Mouse (Mus musculus): Measurements from ENCODE around the gene Max.

Max gene

DNA sequence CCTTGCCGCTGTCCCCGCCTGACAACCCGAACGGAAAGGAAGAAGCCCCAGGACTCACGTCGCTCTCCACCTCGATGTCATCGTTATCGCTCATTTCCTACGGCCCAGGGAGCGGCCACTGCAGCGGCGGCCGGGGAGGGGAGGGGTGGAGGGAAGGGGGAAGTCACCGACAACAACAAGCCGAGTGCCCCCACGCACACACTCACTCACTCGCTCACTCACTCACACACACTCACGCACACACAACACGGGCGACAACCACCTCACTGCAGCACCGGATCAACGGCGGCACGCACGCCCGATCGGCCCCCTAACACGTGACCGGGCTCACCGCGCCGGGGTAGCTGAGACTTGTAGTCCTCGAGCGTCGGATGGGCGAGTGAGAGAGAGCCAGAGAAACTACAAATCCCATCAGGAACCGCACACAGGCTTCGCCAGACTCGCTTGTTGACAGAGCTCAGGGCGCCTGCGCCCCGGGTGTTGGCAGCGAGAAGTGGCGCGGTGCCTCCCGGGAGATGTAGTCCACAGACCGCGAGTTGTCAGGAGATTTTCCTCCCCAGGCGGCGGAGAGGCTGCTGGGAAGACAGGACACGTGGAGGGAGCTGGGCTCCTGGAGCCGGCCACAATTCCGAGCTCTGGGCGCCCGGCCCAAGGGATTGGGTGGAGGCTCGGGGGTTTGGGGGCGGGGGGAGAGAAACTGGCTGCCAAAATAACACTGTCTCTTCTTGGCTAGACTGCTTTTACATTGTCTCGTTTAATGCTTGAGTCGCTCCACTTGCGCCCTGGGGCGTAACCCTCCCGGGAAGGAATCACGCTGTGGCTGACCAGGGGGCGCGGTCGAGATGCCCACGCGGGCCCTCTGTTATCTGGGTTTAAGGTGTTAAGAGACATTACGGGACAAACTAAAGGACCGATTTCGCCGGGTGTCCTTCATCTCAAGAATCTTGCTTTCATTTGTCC is at the start of gene Max:
TSS of gene Max (minus strand) at position 270 of the 960 bp plus-strand sequence.
- DNase-seq (ENCODE audit: low spot score in 2 of 2), result peak; percentile 100

GRCm38 (mm10) chr12:77011092-77011720 is 49.2 kb upstream of the Max start:
- DNase-seq (ENCODE audit: low spot score in 2 of 2), result no peak

- DNase-seq (ENCODE audit: low spot score in 2 of 2), result no peak
These were observed 47.4 kb upstream of the Max start for GRCm38 (mm10) chr12:77009202-77010030.

DNA sequence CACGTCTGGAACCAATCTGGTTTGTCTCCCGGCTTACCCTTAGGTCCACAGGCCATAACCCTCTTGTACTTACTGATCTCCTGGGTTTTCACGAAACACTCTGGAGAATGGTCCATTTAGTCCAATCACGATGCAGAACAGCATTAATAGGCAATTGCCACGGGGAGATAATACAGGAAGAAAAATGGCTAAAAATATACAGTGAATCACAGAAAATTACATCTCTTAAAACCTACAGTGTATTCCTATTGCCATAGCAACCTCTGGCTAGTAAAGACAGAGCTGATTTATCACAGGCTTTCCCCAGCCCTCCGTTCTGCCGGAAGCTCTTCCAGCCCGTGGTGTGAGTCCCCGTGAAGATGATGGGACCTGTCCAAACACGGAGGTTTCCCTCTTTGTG is 42.9 kb upstream of the Max start:
- peak in 1 of 2 experiments; percentile 46 for DNase-seq (ENCODE audit: low spot score in 2 of 2)

- DNase-seq (ENCODE audit: low spot score in 2 of 2), result no peak
These were observed 40.7 kb upstream of the Max start for GRCm38 (mm10) chr12:77002551-77003228.

DNA sequence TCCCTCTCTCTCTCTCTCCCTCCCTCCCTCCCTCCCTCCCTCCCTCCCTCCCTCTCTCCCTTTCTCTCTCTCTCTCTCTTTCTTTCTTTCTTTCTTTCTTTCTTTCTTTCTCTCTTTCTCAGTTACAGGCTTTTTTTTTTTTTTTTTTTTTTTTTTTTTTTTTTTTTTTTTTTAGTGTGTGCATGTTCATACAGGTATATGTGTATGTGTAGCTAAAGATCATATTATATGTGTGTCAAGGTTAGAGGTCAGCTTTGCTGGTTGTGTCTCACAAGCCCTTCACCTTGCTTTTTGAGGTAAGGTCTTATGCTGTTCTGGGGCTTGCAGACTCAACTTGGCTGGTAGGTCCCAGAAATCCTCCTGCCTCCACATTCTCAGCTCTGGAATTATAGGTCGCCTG is 39.3 kb upstream of the Max start:
- DNase-seq (ENCODE audit: low spot score in 2 of 2), result no peak

DNA sequence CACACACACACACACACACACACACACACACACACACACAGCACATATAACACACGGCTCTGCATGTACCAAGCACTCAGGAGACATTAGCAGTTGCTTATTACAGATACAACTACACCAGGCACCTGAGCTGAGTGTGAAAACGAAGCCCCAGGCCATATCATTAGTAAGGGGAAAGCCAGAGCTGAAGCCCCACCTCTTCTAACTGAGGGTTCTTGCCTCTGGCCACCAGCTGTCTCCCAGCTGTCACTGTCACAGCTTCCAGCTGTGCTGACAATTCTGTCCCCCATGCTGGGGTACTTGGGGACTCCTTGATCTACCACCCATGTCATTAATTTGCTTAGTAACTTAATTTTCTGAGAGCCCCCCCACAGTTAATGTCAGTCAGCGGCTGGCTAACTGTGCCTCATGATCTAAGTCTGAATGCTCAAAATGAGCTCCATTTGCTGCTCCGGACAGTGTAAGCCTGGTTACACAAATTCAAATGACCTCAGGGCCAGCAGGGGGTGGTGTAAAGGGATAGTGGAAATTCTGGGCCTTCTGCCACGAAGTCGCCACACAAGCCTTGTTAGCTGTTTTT is 38.8 kb upstream of the Max start:
- peak in 1 of 2 experiments; percentile 55 for DNase-seq (ENCODE audit: low spot score in 2 of 2)

GRCm38 (mm10) chr12:77000096-77000704 is 38.2 kb upstream of the Max start:
- DNase-seq (ENCODE audit: low spot score in 2 of 2), result peak; percentile 81 to 84

DNA sequence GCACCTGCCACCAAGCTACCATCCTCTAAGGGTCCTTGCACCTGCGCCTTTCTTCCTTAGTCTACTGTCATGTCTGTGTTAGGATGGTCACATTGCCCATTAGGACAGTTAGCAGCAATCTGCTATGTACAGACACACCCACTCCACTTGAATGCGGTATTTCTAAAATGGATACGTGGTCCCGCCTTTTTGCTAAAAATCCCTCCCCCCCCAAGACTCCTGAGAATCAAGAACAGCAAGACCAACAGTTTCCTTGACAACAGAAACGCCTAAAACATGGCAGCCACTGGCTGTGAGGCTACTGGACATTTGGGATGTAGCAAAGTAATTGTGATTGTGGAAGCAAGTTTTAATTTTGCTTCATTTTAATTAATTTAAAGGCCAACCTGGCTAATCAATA is 32.8 kb upstream of the Max start:
- no peak for DNase-seq (ENCODE audit: low spot score in 2 of 2)

DNA sequence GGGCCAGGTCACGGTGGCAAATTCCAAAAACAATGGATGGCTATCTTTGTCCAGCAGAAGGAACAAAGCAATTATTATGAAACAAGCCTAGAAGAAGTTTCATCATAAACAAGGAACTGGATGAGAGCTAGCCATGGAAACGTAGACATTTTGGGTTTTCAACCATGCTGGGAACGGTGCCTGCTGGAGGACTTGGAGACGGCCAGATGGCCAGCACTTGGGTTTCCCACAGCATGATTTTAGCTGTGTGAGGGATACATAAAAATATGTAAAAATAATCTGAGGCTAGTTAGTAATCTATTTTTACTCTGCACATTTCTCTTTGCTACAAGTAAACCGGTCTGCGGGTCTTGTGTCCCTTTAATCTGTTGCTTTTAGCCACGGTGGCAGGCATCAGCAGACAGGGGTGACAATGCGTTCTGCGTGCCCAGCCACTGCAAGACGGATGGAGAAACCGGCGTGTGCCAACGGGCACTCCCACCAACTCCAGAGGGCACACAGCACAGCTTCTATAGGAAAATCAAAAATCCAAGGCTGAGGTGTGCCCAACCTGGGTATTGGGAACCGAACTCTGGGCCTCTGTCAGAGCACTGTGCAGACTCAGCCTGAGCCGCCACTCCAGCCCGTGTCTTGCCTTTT is 31.0 kb upstream of the Max start:
- peak; percentile 86 to 90 for DNase-seq (ENCODE audit: low spot score in 2 of 2)

- no peak for DNase-seq (ENCODE audit: low spot score in 2 of 2)
These were observed 20.9 kb upstream of the Max start for GRCm38 (mm10) chr12:76982818-76983471.

GRCm38 (mm10) chr12:76979530-76979929 is 17.5 kb upstream of the Max start:
- no peak for DNase-seq (ENCODE audit: low spot score in 2 of 2)

DNA sequence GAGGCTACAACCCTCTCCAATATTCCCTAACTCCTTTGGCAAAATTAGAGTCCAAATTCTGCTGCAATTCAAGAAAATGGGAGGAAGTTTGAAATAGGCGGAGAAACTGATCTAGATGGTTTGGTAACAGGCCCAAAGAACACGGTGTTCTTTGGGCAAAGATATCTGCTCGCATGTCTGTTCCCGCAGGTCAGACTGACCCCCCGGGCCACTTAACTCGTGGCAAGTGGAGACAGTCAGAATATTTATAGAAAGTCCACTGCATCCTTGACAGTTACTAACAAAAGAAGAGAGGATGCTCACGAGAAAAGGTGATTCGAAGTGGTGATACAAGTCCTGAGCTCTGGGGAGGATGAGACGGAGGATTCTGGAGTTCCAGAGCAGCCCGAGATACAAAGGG is 10.7 kb upstream of the Max start:
- no peak for DNase-seq (ENCODE audit: low spot score in 2 of 2)

DNA sequence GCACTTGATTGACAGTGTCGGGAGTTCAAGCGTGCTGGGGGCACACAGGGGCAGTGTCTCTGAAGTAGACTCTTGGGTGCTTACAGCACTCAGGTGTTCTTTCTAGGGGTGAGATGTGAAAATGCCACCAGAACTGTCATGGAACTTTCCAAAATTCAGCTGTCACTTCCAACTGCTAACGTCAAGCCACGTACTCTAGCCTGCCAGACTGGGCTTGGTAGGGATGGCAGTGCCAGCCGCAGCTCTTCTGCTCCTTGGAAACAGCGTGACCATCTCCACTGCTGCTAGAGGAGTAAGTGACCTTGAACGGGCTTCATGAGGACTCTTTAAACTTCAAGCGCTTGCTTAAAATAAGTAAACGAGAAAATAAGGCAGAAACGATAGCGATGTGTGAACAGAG is 10.2 kb upstream of the Max start:
- no peak for DNase-seq (ENCODE audit: low spot score in 2 of 2)

GRCm38 (mm10) chr12:76971642-76972221 is 9.7 kb upstream of the Max start:
- DNase-seq (ENCODE audit: low spot score in 2 of 2), result no peak

- DNase-seq (ENCODE audit: low spot score in 2 of 2), result no peak
These were observed 3.9 kb upstream of the Max start for GRCm38 (mm10) chr12:76965876-76966275.

DNA sequence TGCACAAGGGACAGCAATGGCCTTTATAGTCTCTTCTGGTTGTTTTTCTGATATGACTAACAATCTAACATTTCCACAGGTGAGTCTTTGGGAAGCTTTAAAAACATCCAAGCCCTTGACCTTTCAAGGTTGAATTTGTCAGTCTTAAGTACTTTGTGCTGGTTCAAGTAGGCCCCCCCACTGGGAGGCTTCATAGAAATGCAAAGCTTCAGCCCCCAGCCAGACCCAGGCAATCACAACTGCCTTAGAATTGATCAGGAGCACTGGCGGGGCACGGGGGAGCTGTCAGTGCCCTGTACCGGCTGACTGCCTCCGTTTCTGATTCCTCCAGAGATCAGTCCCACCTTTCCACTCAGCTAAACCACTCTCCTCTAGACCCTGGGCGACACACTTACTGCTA is 3.1 kb upstream of the Max start:
- no peak for DNase-seq (ENCODE audit: low spot score in 2 of 2)

DNA sequence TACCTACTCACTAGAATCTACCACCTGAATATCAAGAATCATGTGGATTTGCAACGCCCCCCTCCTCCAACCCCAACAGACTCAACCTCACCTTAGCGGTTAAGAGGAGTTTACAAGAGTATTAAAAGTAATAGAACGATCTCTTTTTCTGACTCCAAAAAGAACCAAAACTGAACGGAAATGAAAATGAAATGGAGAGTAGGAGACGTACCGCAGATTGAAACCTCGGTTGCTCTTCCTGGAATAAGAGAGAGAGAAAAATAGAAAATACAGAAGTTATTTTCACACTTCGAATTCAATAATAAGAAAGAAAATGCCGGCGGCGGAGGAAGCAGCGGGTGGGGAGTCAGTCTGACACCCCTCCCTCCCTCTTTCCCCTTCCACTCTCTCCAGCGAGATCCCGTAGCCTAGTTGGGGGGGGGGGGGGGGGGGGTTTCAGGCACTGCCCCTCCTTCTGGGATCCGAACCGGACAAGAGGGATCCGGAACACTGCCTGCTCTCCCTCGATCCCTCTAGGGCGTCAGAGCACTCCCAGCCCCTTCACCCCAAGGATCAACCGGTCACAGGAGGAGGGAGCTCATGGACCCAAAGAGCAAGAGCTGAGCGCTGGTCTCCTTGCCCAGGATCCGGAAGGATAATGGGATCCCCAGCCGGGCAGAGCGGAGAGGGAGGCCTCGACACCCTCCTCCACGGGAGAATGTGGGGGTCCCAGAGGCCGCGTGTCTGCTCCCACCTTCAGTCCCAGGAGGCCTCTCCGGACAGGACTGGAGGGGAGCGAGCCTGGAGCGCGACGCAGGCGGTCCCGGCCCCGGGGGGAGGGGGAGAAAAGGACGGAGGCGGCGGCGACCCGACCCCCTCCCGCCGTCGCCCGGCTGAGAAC is 709 bp downstream of the Max start:
- no peak for DNase-seq (ENCODE audit: low spot score in 2 of 2)
